Mouse (Mus musculus): ENCODE data around the gene Tax1bp3.

DNA sequence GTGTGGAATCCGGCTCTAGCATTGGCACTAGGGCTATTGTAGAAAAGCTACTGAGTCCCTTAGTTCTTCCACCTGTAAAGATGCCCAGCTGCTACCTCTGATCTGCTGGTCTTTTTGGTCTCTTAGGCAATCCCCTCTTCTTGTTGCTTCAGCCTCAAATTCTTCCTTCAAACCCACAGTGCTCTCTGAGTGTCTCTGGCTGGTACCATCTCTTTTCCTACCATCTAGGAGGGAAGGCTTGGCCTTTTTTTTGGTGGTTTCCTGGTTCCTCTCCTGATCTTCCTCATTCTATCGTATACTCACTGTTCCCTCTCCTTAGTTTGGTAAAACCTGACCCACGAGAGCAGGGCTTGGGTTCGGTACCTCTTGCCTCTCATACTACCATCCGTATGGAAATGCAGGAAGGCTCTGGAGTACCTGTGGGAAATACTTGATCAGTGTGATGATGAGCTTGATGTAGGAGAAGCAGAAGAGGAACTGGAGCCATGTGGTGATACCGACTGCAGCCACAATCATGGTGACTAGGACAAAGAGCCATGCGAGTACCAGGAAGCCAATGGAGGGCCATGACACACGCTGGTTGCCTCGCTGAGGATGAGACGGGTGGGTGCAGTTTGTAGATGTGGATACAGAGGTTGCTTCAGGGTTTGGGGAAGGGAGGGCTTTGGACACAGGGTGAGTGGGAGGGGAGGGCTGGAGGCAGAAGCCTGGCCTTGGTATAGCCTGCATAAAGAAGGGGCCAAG lies 9.2 kb downstream of the Tax1bp3 start:
- TF ChIP-seq POLR2A (IDR thresholded peaks at IDR 0.05; ENCODE audit: borderline replicate concordance, extremely low read depth, low read depth, low read length) (no peak), CTCF (IDR thresholded peaks at IDR 0.05; ENCODE audit: insufficient read depth, low read length) (no peak)
